Mouse (Mus musculus): ENCODE results near the gene Tnfsf15. TPM values are rescaled to one million over a fixed set of nuclear protein-coding genes. Genes with fewer than 3 reads are reported as not detected.

Gene Tnfsf15
- polyA plus RNA-seq, 1 experiment from 2014 or later, result 0.15 TPM

GRCm38 (mm10) chr4:63702006-63702704, 42.8 kb downstream of the Tnfsf15 start:
- Histone ChIP-seq H3K9me3 (no peaks in the 10 kb centered on the region), H3K4me1 (no peaks in the 10 kb centered on the region), H3K4me2 (replicated peaks) (no peak overlapping the region), H3K27ac (no peak overlapping the region), H3K27me3 (no peaks in the 10 kb centered on the region), H3K9ac (no peak overlapping the region), H3K36me3 (no peaks in the 10 kb centered on the region), H3K4me3 (no peak overlapping the region)
- WGBS, result 78% methylated on average over 4 of the region's 4 CpGs
- ATAC-seq (ENCODE audit: low FRiP score, low read depth), result no peak

GRCm38 (mm10) chr4:63699749-63700148, 45.2 kb downstream of the Tnfsf15 start:
- no peaks in the 10 kb centered on the region for H3K4me1 ChIP-seq
- no peaks in the 10 kb centered on the region for H3K36me3 ChIP-seq
- ATAC-seq (ENCODE audit: low FRiP score, low read depth), result no peak
- H3K27ac ChIP-seq, result no peak overlapping the region
- H3K9me3 ChIP-seq, result no peaks in the 10 kb centered on the region
- 63% methylated on average over 3 of the region's 3 CpGs for WGBS
- H3K9ac ChIP-seq, result no peak overlapping the region
- H3K4me3 ChIP-seq, result no peak overlapping the region
- H3K27me3 ChIP-seq, result no peaks in the 10 kb centered on the region
- no peak overlapping the region for H3K4me2 ChIP-seq (replicated peaks)

DNA sequence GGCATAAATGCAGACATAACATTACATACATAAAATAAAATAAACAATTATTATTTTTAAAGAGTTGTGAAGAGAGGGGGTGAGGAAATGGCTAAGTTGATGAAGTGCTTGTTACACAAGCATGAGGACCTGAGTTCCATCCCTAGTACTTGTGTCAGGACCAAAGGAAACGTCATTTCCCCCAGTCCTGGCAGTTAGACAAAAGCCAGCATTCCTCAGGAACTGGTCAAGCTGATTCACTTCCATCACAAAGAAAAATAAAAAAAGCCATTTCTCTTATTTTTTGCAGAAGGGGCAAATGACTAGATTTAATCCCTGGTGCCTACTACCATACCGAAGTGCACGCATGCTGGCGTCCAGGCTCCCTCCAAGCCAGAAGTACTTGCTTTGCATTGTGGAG, 48.0 kb downstream of the Tnfsf15 start:
- Histone ChIP-seq H3K36me3 (no peaks in the 10 kb centered on the region), H3K27ac (no peak overlapping the region), H3K4me3 (no peak overlapping the region), H3K27me3 (no peaks in the 10 kb centered on the region), H3K9ac (no peak overlapping the region), H3K4me2 (replicated peaks) (no peak overlapping the region), H3K9me3 (no peaks in the 10 kb centered on the region), H3K4me1 (no peaks in the 10 kb centered on the region)
- ATAC-seq (ENCODE audit: low FRiP score, low read depth), result no peak
- 87% methylated on average over 4 of the region's 4 CpGs for WGBS

DNA sequence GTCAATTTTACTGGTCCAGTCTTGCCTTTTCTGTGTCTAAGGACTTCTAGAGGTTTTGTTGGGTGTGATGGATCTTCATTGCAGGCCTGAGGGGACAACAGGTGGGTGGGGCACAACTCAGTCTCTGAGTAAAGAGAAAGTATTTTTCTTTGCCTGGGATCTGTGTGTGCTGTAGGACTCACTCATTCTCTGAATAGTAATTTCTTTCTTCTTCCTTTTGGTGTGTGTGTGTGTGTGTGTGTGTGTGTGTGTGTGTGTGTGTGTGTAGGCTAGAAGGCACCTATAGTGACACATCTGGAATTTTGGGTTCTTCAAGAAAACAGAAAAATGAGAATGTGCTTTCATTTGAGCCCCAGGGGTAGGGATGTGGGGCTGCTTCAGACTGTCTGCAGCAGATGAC, 52.6 kb downstream of the Tnfsf15 start:
- no peak overlapping the region for H3K4me3 ChIP-seq
- no peak for ATAC-seq (ENCODE audit: low FRiP score, low read depth)
- no peaks in the 10 kb centered on the region for H3K4me1 ChIP-seq
- no peaks in the 10 kb centered on the region for H3K36me3 ChIP-seq
- H3K4me2 ChIP-seq (replicated peaks), result no peak overlapping the region
- H3K27me3 ChIP-seq, result no peaks in the 10 kb centered on the region
- no peaks in the 10 kb centered on the region for H3K9me3 ChIP-seq
- H3K9ac ChIP-seq, result no peak overlapping the region
- H3K27ac ChIP-seq, result no peak overlapping the region

- Histone ChIP-seq H3K36me3 (no peaks in the 10 kb centered on the region), H3K4me3 (no peak overlapping the region), H3K9ac (no peak overlapping the region), H3K9me3 (no peaks in the 10 kb centered on the region), H3K4me2 (replicated peaks) (no peak overlapping the region), H3K27ac (no peak overlapping the region), H3K4me1 (no peaks in the 10 kb centered on the region; the same call in 1 of the 2 replicates), H3K27me3 (no peaks in the 10 kb centered on the region)
- ATAC-seq (ENCODE audit: low FRiP score, low read depth), result no peak
- 63% methylated on average over 8 of the region's 8 CpGs for WGBS
These were observed 57.5 kb downstream of the Tnfsf15 start for GRCm38 (mm10) chr4:63687429-63687828.

DNA sequence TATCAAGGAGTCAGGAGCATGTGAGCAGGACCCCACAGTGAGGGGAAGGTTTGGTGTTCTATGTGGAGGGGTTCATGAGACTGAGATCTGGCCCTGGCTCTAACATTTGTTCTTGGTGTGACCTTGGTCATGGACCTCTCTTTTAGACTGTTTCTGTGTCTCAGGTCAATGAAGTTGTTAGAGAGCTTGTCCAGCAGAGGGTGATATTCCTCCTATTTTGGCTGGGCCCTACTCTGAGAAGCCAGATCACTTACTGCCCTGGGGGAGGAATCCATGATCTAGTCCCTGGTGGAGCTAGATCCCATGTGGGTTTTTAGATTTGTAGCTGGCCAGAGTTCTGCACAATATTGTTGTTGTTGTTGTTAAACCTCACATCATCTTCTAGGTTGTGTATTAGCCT, 58.8 kb downstream of the Tnfsf15 start:
- H3K4me1 ChIP-seq, result no peaks in the 10 kb centered on the region; the same call in 1 of the 2 replicates
- H3K36me3 ChIP-seq, result no peaks in the 10 kb centered on the region
- H3K9ac ChIP-seq, result no peak overlapping the region
- no peak overlapping the region for H3K4me2 ChIP-seq (replicated peaks)
- ATAC-seq (ENCODE audit: low FRiP score, low read depth), result no peak
- no peak overlapping the region for H3K4me3 ChIP-seq
- H3K27ac ChIP-seq, result no peak overlapping the region
- no peaks in the 10 kb centered on the region for H3K27me3 ChIP-seq
- H3K9me3 ChIP-seq, result no peaks in the 10 kb centered on the region

DNA sequence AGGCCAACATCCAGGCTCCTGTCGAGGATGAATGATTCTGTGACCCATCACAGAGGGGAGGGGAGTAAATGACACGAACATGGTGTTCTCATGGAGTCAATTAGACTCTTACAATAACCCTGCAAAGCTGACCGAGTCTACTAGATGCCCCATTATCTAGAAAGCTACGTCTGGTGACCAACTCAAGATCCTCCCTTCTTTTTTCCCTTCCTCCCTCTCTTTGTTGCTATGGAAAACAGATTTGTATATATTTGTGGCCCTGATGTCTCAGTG, 59.7 kb downstream of the Tnfsf15 start:
- WGBS, result 58% methylated on average over 4 of the region's 4 CpGs
- no peak for ATAC-seq (ENCODE audit: low FRiP score, low read depth)

GRCm38 (mm10) chr4:63684412-63685252, 60.3 kb downstream of the Tnfsf15 start:
- Histone ChIP-seq H3K4me2 (replicated peaks) (no peak overlapping the region), H3K9ac (no peak overlapping the region), H3K4me3 (no peak overlapping the region), H3K27me3 (no peaks in the 10 kb centered on the region), H3K4me1 (no peaks in the 10 kb centered on the region; the same call in 1 of the 2 replicates), H3K27ac (no peak overlapping the region), H3K36me3 (no peaks in the 10 kb centered on the region), H3K9me3 (no peaks in the 10 kb centered on the region)
- WGBS, result 81% methylated on average over 10 of the region's 10 CpGs
- no peak for ATAC-seq (ENCODE audit: low FRiP score, low read depth)

More for the DNA sequence above, 59.7 kb downstream of the Tnfsf15 start:
- H3K27me3 ChIP-seq, result no peaks in the 10 kb centered on the region
- H3K9me3 ChIP-seq, result no peaks in the 10 kb centered on the region
- no peak overlapping the region for H3K9ac ChIP-seq
- H3K4me3 ChIP-seq, result no peak overlapping the region
- H3K27ac ChIP-seq, result no peak overlapping the region
- H3K4me2 ChIP-seq (replicated peaks), result no peak overlapping the region
- no peaks in the 10 kb centered on the region; the same call in 1 of the 2 replicates for H3K4me1 ChIP-seq
- no peaks in the 10 kb centered on the region for H3K36me3 ChIP-seq

DNA sequence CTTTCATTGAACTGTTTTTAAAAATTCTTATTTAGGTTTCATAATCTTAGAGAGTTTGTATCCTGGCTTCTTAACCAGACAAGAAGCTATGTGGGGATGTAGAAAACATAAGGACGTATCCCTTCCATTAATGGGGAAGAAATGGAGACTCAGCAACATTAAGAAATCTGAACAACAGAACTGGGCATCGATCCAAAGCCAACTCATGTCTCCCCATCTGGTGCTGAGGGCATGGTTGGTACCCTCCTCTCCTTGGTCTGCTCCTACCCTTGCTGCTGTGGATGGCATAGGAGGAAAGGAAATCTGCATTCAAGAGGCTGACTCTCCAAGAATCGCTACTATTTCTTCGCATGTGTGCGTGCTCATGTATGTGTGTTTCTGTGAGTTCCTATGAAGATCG, 61.2 kb downstream of the Tnfsf15 start:
- Histone ChIP-seq H3K36me3 (no peaks in the 10 kb centered on the region), H3K9ac (no peak overlapping the region), H3K4me2 (replicated peaks) (no peak overlapping the region), H3K27ac (no peak overlapping the region), H3K4me3 (no peak overlapping the region), H3K9me3 (no peaks in the 10 kb centered on the region), H3K27me3 (no peaks in the 10 kb centered on the region), H3K4me1 (no peaks in the 10 kb centered on the region; the same call in 1 of the 2 replicates)
- 85% methylated on average over 6 of the region's 6 CpGs for WGBS
- no peak for ATAC-seq (ENCODE audit: low FRiP score, low read depth)

GRCm38 (mm10) chr4:63683056-63683455, 61.9 kb downstream of the Tnfsf15 start:
- Histone ChIP-seq H3K4me1 (no peaks in the 10 kb centered on the region; the same call in 1 of the 2 replicates), H3K36me3 (no peaks in the 10 kb centered on the region), H3K4me2 (replicated peaks) (no peak overlapping the region), H3K27me3 (no peaks in the 10 kb centered on the region), H3K9me3 (no peaks in the 10 kb centered on the region), H3K9ac (no peak overlapping the region), H3K4me3 (no peak overlapping the region), H3K27ac (no peak overlapping the region)
- no peak for ATAC-seq (ENCODE audit: low FRiP score, low read depth)
- 69% methylated on average over 11 of the region's 11 CpGs for WGBS

DNA sequence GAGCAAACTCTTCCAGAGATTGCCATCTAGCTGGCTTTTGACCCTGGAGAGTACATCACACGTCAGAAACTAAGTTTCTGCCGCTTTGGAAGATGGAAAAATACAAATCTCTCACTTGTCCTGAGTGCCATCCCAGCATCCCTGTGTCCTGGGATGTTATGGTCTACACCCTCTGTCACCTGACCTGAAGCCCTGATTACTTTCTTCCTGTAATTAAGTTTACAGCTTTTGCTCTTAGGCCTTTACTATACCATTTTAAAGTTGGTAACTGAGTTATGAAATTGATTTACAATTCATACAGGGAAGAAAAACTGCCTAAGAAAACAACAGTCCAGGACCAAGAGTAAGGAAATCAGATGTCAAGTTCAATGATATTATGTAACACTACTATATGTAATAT, 62.5 kb downstream of the Tnfsf15 start:
- no peak for ATAC-seq (ENCODE audit: low FRiP score, low read depth)
- no peak overlapping the region for H3K9ac ChIP-seq
- no peaks in the 10 kb centered on the region for H3K27me3 ChIP-seq
- WGBS, result 82% methylated on average over 2 of the region's 2 CpGs
- H3K4me3 ChIP-seq, result no peak overlapping the region
- H3K27ac ChIP-seq, result no peak overlapping the region
- H3K4me2 ChIP-seq (replicated peaks), result no peak overlapping the region
- H3K36me3 ChIP-seq, result no peaks in the 10 kb centered on the region
- H3K4me1 ChIP-seq, result no peaks in the 10 kb centered on the region; the same call in 1 of the 2 replicates
- no peaks in the 10 kb centered on the region for H3K9me3 ChIP-seq

GRCm38 (mm10) chr4:63681557-63681956, 63.4 kb downstream of the Tnfsf15 start:
- H3K4me2 ChIP-seq (replicated peaks), result no peak overlapping the region
- no peak for ATAC-seq (ENCODE audit: low FRiP score, low read depth)
- no peak overlapping the region for H3K27ac ChIP-seq
- 83% methylated on average over 3 of the region's 3 CpGs for WGBS
- H3K27me3 ChIP-seq, result no peaks in the 10 kb centered on the region
- H3K9me3 ChIP-seq, result no peaks in the 10 kb centered on the region
- H3K4me1 ChIP-seq, result no peaks in the 10 kb centered on the region; the same call in 1 of the 2 replicates
- H3K36me3 ChIP-seq, result no peaks in the 10 kb centered on the region
- no peak overlapping the region for H3K4me3 ChIP-seq
- no peak overlapping the region for H3K9ac ChIP-seq
